Mouse (Mus musculus): ENCODE data around the gene Ccdc124.

DNA sequence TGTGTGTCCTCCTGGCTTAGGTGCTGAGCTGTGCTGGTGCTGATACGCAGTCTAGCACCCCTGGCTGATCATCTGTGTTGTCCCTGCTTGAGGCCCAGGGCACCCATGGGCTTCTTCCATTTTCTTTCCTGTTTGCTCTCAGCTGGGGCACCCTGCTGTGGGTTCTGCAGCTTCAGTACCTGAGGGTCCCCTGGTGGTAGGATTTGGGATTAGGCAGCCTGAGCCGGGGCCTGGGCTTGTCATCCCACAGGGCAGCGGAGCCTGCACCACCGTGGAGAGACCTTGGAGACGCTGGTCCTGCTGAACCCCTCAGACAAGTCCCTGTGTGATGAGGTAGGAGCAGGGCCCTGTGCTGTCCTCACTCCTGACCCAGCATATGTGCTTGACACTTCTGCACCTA is 37.9 kb upstream of the Ccdc124 start:
- peak; percentile 49 for TF ChIP-seq CTCF (IDR thresholded peaks at IDR 0.05; ENCODE audit: low read depth)
- TF ChIP-seq EP300 (optimal IDR thresholded peaks at IDR 0.05), result no peak

All from stomach, postnatal 0 days (tissue).